Mouse (Mus musculus): ENCODE results near the gene Hoxd11. TPM values are rescaled to one million over a fixed set of nuclear protein-coding genes. Genes with fewer than 3 reads are reported as not detected.

The Hoxd11 gene
- polyA plus RNA-seq, 2 experiments: 21.4 to 40.0 TPM

GRCm38 (mm10) chr2:74731799-74732512 lies 52.6 kb downstream of the Hoxd11 start:
- H3K4me3 ChIP-seq (replicated peaks; ENCODE audit: low read length): no peak overlapping the region
- no peak for TF ChIP-seq POLR2A (IDR thresholded peaks at IDR 0.05; ENCODE audit: borderline replicate concordance, extremely low read depth, insufficient read depth, insufficient read length)
- H3K27me3 ChIP-seq (ENCODE audit: control insufficient read depth, insufficient read depth, low read length): peaks cover 95% of the 10 kb centered on the region
- no peaks in the 10 kb centered on the region for H3K36me3 ChIP-seq (ENCODE audit: control insufficient read depth, insufficient read depth, low read length)
- 16% methylated on average over 9 of the region's 9 CpGs for WGBS
- no peak overlapping the region for H3K27ac ChIP-seq (replicated peaks; ENCODE audit: low read depth, low read length)
- DNase-seq (ENCODE audit: low spot score) (no peak), ATAC-seq (ENCODE audit: low FRiP score, low read depth) (no peak)
- H3K4me2 ChIP-seq (replicated peaks; ENCODE audit: low read depth, low read length, severe bottlenecking): no peak overlapping the region
- no peaks in the 10 kb centered on the region for H3K9me3 ChIP-seq (ENCODE audit: control insufficient read depth, low read length)
- H3K4me1 ChIP-seq (ENCODE audit: control insufficient read depth, insufficient read depth, low read length): peaks cover 15% of the 10 kb centered on the region
- H3K9ac ChIP-seq (ENCODE audit: low read depth, low read length, severe bottlenecking): no peak overlapping the region

- peak overlapping the region; percentile 28 for H3K4me2 ChIP-seq (replicated peaks; ENCODE audit: low read depth, low read length, severe bottlenecking)
- no peak for TF ChIP-seq POLR2A (IDR thresholded peaks at IDR 0.05; ENCODE audit: borderline replicate concordance, extremely low read depth, insufficient read depth, insufficient read length)
- no peak overlapping the region for H3K27ac ChIP-seq (replicated peaks; ENCODE audit: low read depth, low read length)
- peaks cover 95% of the 10 kb centered on the region for H3K27me3 ChIP-seq (ENCODE audit: control insufficient read depth, insufficient read depth, low read length)
- H3K9ac ChIP-seq (ENCODE audit: low read depth, low read length, severe bottlenecking): no peak overlapping the region
- ATAC-seq (ENCODE audit: low FRiP score, low read depth): no peak
- H3K4me3 ChIP-seq (replicated peaks; ENCODE audit: low read length): peak overlapping the region; percentile 21
- no peaks in the 10 kb centered on the region for H3K36me3 ChIP-seq (ENCODE audit: control insufficient read depth, insufficient read depth, low read length)
- DNase-seq (ENCODE audit: low spot score): no peak
- WGBS: 4% methylated on average over 48 of the region's 52 CpGs
- H3K9me3 ChIP-seq (ENCODE audit: control insufficient read depth, low read length): no peaks in the 10 kb centered on the region
- H3K4me1 ChIP-seq (ENCODE audit: control insufficient read depth, insufficient read depth, low read length): peaks cover 11% of the 10 kb centered on the region; the same call in 1 of the 2 replicates
These were observed 53.4 kb downstream of the Hoxd11 start for GRCm38 (mm10) chr2:74732513-74733316.

GRCm38 (mm10) chr2:74733317-74733661 lies 53.9 kb downstream of the Hoxd11 start:
- no peak for DNase-seq (ENCODE audit: low spot score)
- Histone ChIP-seq H3K9ac (ENCODE audit: low read depth, low read length, severe bottlenecking) (no peak overlapping the region), H3K27ac (replicated peaks; ENCODE audit: low read depth, low read length) (no peak overlapping the region), H3K4me1 (ENCODE audit: control insufficient read depth, insufficient read depth, low read length) (peaks cover 12% of the 10 kb centered on the region; the same call in 1 of the 2 replicates), H3K4me2 (replicated peaks; ENCODE audit: low read depth, low read length, severe bottlenecking) (peak overlapping the region; percentile 28), H3K36me3 (ENCODE audit: control insufficient read depth, insufficient read depth, low read length) (no peaks in the 10 kb centered on the region), H3K9me3 (ENCODE audit: control insufficient read depth, low read length) (no peaks in the 10 kb centered on the region), H3K27me3 (ENCODE audit: control insufficient read depth, insufficient read depth, low read length) (peaks cover 95% of the 10 kb centered on the region), H3K4me3 (replicated peaks; ENCODE audit: low read length) (peak overlapping the region; percentile 21; the same call in 1 of the 2 replicates)
- TF ChIP-seq POLR2A (IDR thresholded peaks at IDR 0.05; ENCODE audit: borderline replicate concordance, extremely low read depth, insufficient read depth, insufficient read length): no peak
- no peak for ATAC-seq (ENCODE audit: low FRiP score, low read depth)
- WGBS: 3% methylated on average over 16 of the region's 16 CpGs

- Histone ChIP-seq H3K27ac (replicated peaks; ENCODE audit: low read depth, low read length) (no peak overlapping the region), H3K9ac (ENCODE audit: low read depth, low read length, severe bottlenecking) (no peak overlapping the region), H3K4me1 (ENCODE audit: control insufficient read depth, insufficient read depth, low read length) (peaks cover 12% of the 10 kb centered on the region; the same call in 1 of the 2 replicates), H3K9me3 (ENCODE audit: control insufficient read depth, low read length) (no peaks in the 10 kb centered on the region), H3K4me3 (replicated peaks; ENCODE audit: low read length) (no peak overlapping the region), H3K36me3 (ENCODE audit: control insufficient read depth, insufficient read depth, low read length) (no peaks in the 10 kb centered on the region), H3K4me2 (replicated peaks; ENCODE audit: low read depth, low read length, severe bottlenecking) (no peak overlapping the region), H3K27me3 (ENCODE audit: control insufficient read depth, insufficient read depth, low read length) (peaks cover 96% of the 10 kb centered on the region)
- no peak for DNase-seq (ENCODE audit: low spot score)
- no peak for ATAC-seq (ENCODE audit: low FRiP score, low read depth)
- TF ChIP-seq POLR2A (IDR thresholded peaks at IDR 0.05; ENCODE audit: borderline replicate concordance, extremely low read depth, insufficient read depth, insufficient read length): no peak
- WGBS: 14% methylated on average over 6 of the region's 6 CpGs
These were observed 54.4 kb downstream of the Hoxd11 start for GRCm38 (mm10) chr2:74733765-74734164.

GRCm38 (mm10) chr2:74734451-74734850 lies 55.1 kb downstream of the Hoxd11 start:
- Histone ChIP-seq H3K9ac (ENCODE audit: low read depth, low read length, severe bottlenecking) (no peak overlapping the region), H3K27me3 (ENCODE audit: control insufficient read depth, insufficient read depth, low read length) (peaks cover 96% of the 10 kb centered on the region), H3K36me3 (ENCODE audit: control insufficient read depth, insufficient read depth, low read length) (no peaks in the 10 kb centered on the region), H3K27ac (replicated peaks; ENCODE audit: low read depth, low read length) (no peak overlapping the region), H3K4me1 (ENCODE audit: control insufficient read depth, insufficient read depth, low read length) (peaks cover 12% of the 10 kb centered on the region; the same call in 1 of the 2 replicates), H3K9me3 (ENCODE audit: control insufficient read depth, low read length) (no peaks in the 10 kb centered on the region), H3K4me3 (replicated peaks; ENCODE audit: low read length) (no peak overlapping the region), H3K4me2 (replicated peaks; ENCODE audit: low read depth, low read length, severe bottlenecking) (no peak overlapping the region)
- 8% methylated on average over 13 of the region's 13 CpGs for WGBS
- DNase-seq (ENCODE audit: low spot score): no peak
- no peak for TF ChIP-seq POLR2A (IDR thresholded peaks at IDR 0.05; ENCODE audit: borderline replicate concordance, extremely low read depth, insufficient read depth, insufficient read length)
- ATAC-seq (ENCODE audit: low FRiP score, low read depth): no peak
